Mouse (Mus musculus) embryo, embryonic 9.5 days (tissue): Measurements from ENCODE around the gene Adat3.
"Not testable (repeated sequence)": the region's sequence is repeated elsewhere in the genome, so short reads cannot be mapped to it uniquely, and the experiment has no call there.

Experiments used
- DNase-seq: peaks from one replicate; pipeline ENCODE4 v3.0.0-alpha.2; 2017; ENCODE audit errors: extremely low spot score

The Adat3 gene

DNA sequence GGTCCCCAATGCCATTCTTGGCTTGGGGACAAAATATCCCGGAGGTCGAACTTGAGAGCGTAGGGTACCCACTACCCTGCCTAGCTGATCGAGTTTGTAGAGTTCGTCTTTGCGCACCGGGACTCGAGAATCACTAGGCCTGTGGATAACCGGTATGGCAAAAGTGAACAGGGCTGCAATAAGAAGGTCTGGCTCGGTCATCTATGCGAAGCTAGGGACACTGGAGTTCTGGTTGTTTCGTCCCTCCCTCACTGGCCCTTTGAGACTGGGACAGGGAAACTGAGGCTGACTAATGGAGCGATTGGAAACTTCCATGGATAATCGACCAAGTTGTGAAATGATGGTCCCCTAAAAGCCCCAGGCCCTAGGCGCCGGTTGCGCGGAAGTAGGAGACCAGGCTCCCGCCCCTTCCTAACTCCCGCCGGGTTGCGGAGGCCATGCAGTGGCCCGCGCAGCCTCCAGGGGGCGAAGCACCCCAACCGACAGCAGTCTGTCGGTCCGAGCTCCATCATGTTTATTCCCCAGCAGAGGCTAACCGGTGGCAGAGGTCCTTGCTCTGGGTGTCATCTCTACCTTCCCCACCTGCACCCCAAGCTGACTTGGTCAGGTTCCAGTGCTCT, 24.4 kb upstream of the Adat3 start:
- peak; percentile 87 for DNase-seq

DNA sequence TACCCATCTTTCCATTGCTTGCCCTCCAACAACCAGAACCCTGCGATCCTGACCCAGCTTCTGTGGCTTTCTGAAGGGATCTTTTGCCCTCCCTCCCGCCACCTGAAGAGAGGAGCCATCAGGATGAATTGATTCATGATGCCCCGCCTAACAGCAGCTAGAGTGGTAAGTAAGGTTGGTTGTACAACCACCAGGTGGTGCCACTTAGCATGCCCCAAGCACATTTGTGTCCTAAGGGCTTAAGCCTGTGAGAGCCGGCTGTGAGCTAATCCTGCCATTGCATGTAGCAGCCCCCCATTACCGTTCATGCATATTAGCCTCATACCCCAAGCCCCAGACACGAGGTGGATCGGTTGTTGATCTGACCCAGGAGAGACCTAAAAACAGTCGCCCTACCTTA, 23.8 kb upstream of the Adat3 start:
- peak; percentile 60 for DNase-seq

DNA sequence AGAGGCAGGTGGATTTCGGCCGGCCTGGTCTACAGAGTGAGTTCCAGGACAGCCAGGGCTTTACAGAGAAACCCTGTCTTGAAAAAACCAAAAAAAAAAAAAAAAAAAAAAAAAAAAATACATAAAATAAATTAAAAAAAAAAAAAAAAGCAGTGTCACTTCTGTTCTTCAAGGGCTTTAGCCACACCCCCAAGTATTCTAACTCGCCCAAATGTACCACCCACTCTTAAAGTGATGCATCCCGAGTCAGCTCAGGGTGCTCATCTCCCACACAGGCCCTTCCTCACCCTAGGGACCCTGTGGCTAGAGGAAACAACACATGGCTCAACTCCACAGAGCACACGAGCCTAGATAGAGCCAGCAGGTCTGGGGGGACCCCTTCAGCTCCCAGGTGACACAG, 19.6 kb upstream of the Adat3 start:
- DNase-seq: no peak

DNA sequence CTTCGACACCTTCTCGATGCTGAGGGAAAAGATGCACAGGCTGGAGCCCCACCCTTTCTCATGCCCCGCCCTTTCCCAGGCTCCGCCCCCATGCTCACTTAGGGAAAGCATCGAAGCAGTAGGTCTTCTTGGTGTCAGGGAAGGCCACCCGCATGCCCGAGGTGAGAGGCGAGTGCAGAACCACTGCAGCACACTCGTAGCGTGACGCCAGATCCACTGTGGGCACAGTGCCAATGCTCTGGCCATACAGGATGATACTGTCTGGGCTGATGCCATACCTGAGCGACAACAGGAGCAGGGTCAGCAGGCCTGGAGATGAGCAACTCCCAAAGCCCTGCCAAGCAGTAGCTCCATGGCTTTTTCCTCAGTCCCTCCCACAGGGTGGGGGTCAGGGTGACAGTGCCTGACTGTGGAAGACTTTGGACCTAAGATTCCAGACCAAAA, 18.6 kb upstream of the Adat3 start:
- DNase-seq: no peak

DNA sequence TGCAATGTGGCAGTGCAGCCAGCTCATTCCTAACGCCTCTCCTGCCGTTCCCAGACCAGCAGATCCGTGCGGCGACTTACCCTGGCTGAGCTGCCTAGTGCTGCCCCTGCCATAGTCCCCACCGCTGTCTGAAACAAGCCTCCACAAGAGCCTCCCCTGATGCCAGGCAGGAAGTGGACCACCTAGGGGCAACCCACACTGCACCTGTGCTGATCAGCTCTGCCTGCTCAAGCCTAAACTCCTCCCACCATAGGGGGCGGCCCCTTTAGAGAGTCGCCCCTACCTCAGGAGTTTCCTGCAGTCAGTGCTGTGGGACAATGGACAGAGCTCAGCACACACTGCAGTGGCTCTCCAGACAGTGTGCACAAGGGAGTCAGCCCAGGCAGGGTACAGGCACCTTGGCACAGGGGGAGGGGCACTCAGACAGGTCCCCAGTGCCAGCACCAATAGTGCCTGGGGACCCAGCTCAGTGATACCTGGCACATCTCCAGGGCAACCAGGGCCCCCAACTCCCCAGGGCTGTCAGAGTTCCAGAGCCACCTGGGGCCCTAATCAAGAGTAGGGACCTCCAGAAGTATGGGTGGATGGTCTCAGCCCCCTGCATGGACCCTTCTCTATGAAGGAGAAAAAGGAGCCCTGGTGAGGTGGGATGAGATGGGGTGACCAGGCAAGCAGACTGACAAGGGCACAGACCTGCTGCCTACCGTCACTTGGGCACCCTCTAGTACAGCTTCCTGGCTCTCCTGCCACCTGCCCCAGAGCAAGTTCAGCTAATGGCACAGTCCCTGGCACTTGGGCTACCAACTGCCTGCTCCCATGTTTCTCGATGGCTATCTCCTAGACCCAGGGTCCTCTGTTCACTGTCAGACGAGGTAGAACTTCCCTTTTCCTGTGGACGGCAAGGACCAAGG, 17.8 kb upstream of the Adat3 start:
- no peak for DNase-seq

DNA sequence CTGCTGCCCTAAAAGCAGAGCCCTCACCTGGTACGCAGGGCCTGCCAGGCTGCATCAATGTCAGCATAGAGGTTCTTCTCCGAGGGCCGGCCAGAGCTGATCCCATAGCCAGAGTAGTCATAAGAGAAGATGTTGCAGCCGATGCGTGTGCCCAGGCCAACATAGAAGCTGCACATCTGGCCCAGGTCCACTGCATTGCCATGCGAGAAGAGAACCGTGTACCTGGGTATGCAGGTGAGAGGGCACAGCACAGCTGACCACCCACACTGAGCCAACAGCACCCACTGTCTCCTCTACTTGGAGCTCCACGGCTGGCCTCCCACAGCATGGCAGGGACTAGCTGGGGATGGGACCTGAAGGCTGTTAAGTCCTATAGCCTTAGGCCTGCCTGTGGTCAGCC, 17.1 kb upstream of the Adat3 start:
- no peak for DNase-seq

DNA sequence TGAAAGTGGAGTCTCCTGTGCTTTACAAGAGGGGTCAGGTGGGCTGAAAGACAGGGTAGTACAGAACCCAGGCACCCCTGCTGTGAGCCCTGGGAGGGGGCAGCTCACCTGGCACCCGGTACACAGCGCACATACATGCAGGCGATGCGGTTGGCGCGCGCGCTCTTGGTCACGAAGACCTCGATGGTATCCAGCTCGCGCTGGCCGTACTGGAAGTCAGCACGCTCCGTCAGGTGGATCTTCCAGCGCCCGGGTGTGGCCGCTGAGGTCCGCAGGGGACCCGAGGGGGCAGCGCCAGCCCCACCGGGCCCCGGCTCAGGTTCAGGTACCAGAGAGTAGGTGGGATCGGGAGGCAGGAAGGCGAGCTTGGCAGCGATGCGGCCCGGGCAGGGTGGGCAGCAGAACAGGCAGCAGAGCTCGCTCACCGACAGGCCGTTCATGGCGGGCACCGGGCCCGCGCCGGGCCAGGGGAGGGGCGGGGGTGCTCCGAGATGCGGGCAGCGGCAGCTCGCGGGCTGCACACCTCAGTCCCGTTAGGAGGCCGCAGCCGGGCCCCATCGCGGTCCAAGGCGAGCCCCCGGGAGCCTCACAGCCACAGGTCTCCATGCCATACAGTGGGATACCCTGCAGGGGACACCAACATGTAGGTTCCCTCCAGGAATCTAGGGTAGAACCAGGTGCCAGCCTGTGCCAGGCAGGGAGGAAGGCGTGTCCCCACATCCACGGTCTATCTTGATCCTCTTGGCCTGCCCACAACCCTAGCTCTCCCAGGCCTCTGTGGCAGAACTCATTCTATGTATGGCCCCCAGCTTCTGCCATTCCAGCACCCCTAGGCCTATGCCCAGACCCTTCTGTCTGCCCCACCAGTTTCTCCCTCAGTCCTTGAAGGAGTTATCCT, 16.0 kb upstream of the Adat3 start:
- no peak for DNase-seq

GRCm38 (mm10) chr10:80587305-80587657, 15.4 kb upstream of the Adat3 start:
- DNase-seq: no peak

- DNase-seq: no peak
Measured at GRCm38 (mm10) chr10:80589127-80589878, 13.4 kb upstream of the Adat3 start.

DNA sequence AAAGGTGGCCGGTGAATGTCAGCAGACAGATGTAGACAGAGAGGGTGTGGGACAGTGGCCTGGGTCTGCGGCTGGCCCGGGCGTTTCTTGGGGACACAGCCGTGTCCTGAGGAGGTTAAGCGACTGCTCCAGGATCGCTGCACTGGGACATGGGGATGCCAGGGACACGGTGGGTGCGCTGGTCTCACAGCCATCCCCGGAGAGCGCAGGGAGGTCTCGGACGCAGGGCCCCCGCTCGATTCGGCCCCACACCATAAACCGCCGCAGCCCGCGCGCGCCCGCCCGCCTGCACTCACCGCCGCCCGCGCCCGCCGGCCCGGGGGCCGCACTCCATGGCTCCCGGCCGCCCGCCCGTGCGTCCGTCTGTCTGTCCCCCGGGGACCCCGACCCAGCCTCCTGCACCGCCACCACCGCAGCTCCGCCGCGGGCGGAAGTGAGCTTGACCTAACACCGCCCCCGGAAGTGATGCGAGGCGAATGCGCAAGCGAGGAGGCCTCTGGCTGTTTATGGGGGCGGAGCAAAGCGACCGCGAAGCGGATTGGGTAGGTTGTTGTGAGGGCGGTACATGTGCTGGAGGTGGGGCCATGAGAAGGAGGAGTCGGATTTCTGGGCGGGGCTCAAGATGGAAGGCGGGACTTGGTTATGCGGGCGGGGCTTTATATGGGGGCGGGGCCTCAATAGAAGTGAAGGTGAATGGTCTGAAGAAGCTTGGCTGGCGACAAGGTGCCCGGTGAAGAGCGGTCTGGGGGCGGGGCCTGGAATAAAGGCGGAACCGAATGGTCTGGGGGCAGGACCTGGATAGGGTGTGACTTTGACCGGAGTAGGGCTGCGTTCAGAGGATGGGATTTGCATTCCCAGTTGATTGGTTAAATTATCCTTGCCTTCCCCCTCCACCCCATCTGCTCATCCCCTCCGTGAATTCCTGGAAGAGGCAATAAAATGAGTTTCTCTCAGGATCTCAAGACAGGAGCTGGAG, 12.5 kb upstream of the Adat3 start, which contains the start of gene Abhd17a:
Gene Abhd17a (minus strand): TSS at position 463 of the 976 bp plus-strand sequence.
- peak; percentile 98 for DNase-seq

DNA sequence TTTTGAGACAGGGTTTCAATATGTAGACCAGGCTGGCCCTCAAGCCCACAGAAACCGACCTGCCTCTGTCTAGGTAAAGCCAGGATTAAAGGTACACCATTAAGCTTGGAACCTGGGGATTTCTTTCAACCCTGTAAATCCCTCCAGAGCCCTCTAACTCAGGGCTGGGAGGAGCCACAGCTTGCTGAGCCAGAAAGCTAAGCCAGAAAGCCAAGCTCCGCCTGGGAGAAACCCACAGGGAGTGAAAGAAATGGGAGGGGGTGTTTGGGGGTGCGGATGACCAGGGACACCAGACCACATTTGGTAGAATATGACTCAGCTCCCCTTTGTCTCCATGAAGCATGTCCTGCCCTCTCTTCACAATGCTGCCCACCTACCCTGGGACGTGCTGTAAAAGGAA, 6.4 kb upstream of the Adat3 start:
- DNase-seq: no peak

GRCm38 (mm10) chr10:80603364-80603763, 684 bp downstream of the Adat3 start:
- DNase-seq: no peak

DNA sequence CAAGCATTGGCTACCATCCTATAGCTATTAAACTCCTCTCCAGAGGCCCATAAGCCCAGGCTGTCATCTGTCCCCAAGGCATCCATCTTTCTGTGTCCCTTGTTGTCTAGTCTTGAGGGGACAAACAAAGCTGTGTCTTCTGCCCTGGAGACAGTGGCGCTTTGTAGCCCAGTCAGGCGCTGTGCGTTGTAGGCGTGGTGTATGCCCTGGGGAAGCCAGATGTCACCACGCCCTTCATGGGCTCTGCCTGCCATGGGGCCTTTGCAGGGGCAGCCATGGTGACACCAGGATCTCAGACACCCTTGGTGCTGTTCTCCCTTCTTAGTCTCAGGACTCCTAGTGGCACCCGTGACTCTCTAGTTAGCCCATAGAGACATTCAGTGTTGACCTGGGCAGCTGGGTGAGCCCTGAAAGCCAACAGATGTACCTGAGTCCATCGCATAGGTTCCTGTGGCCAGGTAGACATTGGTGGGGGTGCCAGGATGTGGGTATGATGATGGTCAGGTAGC, 1.4 kb downstream of the Adat3 start:
- DNase-seq: no peak

DNA sequence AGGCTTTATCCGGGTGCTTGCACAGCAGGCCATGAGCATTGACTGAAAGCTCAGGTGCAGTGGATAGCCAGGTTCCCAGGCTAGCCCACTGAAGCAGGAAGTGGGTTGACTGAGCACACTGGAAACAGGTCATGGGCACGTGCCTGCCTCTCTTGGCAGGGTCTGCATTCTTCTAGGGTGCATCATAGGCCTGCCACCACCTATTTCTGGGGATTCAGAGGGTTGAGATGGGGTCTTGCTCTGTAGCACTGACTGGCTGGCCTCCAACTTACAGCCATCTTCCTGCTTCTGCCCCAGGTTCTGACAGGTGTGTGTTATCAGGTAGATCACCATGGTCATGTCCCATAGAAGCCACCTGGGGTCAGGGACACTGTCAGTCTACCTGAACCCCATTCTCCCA, 2.3 kb downstream of the Adat3 start:
- DNase-seq: no peak

- not testable (repeated sequence) for DNase-seq
Measured at GRCm38 (mm10) chr10:80605721-80606120, 3.0 kb downstream of the Adat3 start, which contains the start of gene Gm49322. Gene Gm49322, plus strand, starts transcription at chr10:80606021.

DNA sequence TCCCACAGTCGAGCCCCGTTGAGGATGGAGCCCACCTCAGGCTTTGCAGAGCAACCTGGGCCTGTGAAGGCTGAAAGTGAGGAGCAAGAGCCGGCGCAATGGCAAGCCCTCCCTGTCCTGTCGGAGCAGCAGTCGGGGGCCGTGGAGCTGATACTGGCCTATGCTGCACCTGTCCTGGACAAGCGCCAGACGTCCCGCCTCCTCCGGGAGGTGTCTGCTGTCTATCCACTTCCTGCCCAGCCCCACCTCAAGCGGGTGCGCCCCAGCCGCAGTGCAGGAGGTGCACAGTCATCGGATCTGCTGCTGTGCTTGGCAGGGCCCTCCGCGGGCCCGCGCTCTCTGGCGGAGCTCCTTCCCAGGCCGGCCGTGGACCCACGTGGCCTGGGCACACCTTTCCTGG, 3.6 kb downstream of the Adat3 start:
- no peak for DNase-seq

- no peak for DNase-seq
Measured at GRCm38 (mm10) chr10:80606737-80607350, 4.2 kb downstream of the Adat3 start.

DNA sequence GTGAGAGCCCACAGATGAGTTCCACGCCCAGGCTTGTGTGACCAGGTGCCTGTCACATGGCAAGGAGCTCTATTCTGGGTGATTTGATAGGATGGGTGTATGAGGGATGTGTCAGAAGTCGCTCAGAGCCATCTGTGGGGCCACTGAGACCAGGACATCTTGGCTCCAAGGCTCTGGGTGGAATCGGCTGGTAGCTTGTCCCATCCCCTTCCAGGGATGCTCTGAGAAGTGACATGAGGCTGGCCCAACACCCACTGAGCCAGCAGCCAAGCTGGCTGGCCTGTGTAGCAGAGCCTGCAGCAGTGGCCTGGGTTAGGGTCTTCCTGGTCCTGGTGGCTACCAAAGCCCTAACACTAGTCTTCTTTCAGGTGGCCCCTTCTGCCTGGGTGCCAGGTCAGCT, 5.8 kb downstream of the Adat3 start:
- no peak for DNase-seq

- no peak for DNase-seq
Measured at GRCm38 (mm10) chr10:80609269-80609924, 6.7 kb downstream of the Adat3 start.
